ENCODE assay signal across 8 mouse cellular contexts in genomic region chr6:43337491-43337961, GRCm38 (mm10). TPM values are rescaled to one million over a fixed set of nuclear protein-coding genes. Genes with fewer than 3 reads are reported as not detected.
A peak's percentile ranks its signal among the peaks of the same experiment; 100 is the strongest.
DNase-seq lines count a peak whose midpoint lies in the region; ATAC-seq lines count a peak whose summit lies in the region.

No protein-coding gene starts in this region.

- H3K9ac ChIP-seq in neural tube, embryonic 12.5 days = no peak overlapping the region
- H3K9ac ChIP-seq in heart, embryonic 13.5 days = no peak overlapping the region
- no peak overlapping the region for H3K9ac ChIP-seq in stomach, embryonic 14.5 days (replicated peaks; ENCODE audit: low read depth, low read length)

- no peaks in the 10 kb centered on the region for H3K27me3 ChIP-seq in neural tube, embryonic 12.5 days (replicated peaks)
- no peaks in the 10 kb centered on the region for H3K27me3 ChIP-seq in heart, embryonic 13.5 days (replicated peaks)
- no peaks in the 10 kb centered on the region for H3K27me3 ChIP-seq in stomach, embryonic 14.5 days (ENCODE audit: control insufficient read depth, insufficient read depth, low read length)

- H3K36me3 ChIP-seq in neural tube, embryonic 12.5 days = no peaks in the 10 kb centered on the region
- H3K36me3 ChIP-seq in heart, embryonic 13.5 days = no peaks in the 10 kb centered on the region
- H3K36me3 ChIP-seq in stomach, embryonic 14.5 days (ENCODE audit: control insufficient read depth, insufficient read depth, low read length) = no peaks in the 10 kb centered on the region

- WGBS in neural tube, embryonic 12.5 days = 59% methylated on average over 10 of the region's 10 CpGs
- 36% methylated on average over 10 of the region's 10 CpGs for WGBS in heart, embryonic 13.5 days
- 38% methylated on average over 10 of the region's 10 CpGs for WGBS in stomach, embryonic 14.5 days

- no peaks in the 10 kb centered on the region for H3K9me3 ChIP-seq in neural tube, embryonic 12.5 days
- H3K9me3 ChIP-seq in heart, embryonic 13.5 days = no peaks in the 10 kb centered on the region
- H3K9me3 ChIP-seq in stomach, embryonic 14.5 days (ENCODE audit: control insufficient read depth, low read depth, low read length) = no peaks in the 10 kb centered on the region

- H3K4me3 ChIP-seq in neural tube, embryonic 12.5 days = no peak overlapping the region
- no peak overlapping the region for H3K4me3 ChIP-seq in heart, embryonic 13.5 days
- H3K4me3 ChIP-seq in stomach, embryonic 14.5 days (ENCODE audit: low read depth, low read length) = no peak overlapping the region

- no peak overlapping the region for H3K4me2 ChIP-seq in neural tube, embryonic 12.5 days (replicated peaks)
- H3K4me2 ChIP-seq in heart, embryonic 13.5 days = peak overlapping the region; percentile 40
- no peak overlapping the region for H3K4me2 ChIP-seq in stomach, embryonic 14.5 days (replicated peaks; ENCODE audit: low read depth, low read length)

- 0 out of 2 replicates have a peak, but pooled peaks have one; percentile 43 for ATAC-seq in neural tube, embryonic 12.5 days (ENCODE audit: low FRiP score, low read depth)
- no peak; the same call in 1 of the 2 replicates for ATAC-seq in heart, embryonic 13.5 days (ENCODE audit: extremely low read depth, insufficient number of reproducible peaks, low FRiP score, low TSS enrichment)
- ATAC-seq in stomach, embryonic 14.5 days (ENCODE audit: insufficient number of reproducible peaks, insufficient read depth, low FRiP score, low read depth) = peak; percentile 88; the same call in 1 of the 2 replicates

- no peak for DNase-seq in neural tube, embryonic 10.5 days (ENCODE audit: extremely low spot score, low spot score)
- peak; percentile 33 for DNase-seq in kidney, postnatal 14 days
- no peak for DNase-seq in adipocyte (ENCODE audit: low spot score)
- no peak for DNase-seq in retina, postnatal 1 day
- no peak for DNase-seq in right cerebral cortex, postnatal 25 days

- H3K27ac ChIP-seq in neural tube, embryonic 12.5 days = no peak overlapping the region
- H3K27ac ChIP-seq in heart, embryonic 13.5 days (replicated peaks) = no peak overlapping the region
- H3K27ac ChIP-seq in stomach, embryonic 14.5 days (ENCODE audit: low read length) = no peak overlapping the region

- no peaks in the 10 kb centered on the region for H3K4me1 ChIP-seq in neural tube, embryonic 12.5 days
- peaks cover 14% of the 10 kb centered on the region for H3K4me1 ChIP-seq in heart, embryonic 13.5 days
- peaks cover 5% of the 10 kb centered on the region for H3K4me1 ChIP-seq in stomach, embryonic 14.5 days (ENCODE audit: control insufficient read depth, insufficient read depth, low read length)

RNA-seq across cellular contexts. Expression of gene Nobox, which starts 28.2 kb away (rescaled TPM):
- polyA plus RNA-seq in neural tube, embryonic 12.5 days (2016; fragmentation: Nextera tagmentation; extraction: Ambion mirVana) = not detected in 2 replicates
- not detected in 2 replicates for polyA plus RNA-seq in heart, embryonic 13.5 days (2015; fragmentation: Nextera tagmentation; extraction: Ambion mirVana)
- not detected in 2 replicates for polyA plus RNA-seq in stomach, embryonic 14.5 days (2014; fragmentation: Nextera tagmentation; extraction: Ambion mirVana)
